Mouse (Mus musculus): ENCODE data around the gene Usp7. TPM values are rescaled to one million over a fixed set of nuclear protein-coding genes. Genes with fewer than 3 reads are reported as not detected.
"Not testable (repeated sequence)": the region's sequence is repeated elsewhere in the genome, so short reads cannot be mapped to it uniquely, and the experiment has no call there.

Gene Usp7
- polyA plus RNA-seq, 1 experiment from 2014 or later, result 45.7 TPM

DNA sequence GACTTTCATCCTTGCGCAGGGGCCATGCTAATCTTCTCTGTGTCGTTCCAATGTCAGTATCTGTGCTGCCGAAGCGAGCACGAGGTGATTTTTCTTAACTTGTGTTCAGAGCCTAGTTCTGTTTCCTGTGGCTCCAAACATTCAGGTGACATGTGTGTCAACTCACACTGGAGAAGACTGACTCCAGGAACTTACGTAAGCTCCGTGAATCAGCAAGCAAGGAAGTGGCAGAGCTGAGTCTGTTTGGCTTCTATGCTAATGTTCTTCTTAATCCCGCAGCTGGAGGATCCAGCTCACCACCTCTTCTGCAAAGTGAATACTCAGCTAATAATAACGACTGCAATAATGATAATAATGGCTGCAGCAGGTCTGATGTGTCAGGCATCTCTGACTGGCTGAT, 25.9 kb downstream of the Usp7 start:
- no peak overlapping the region for H3K4me2 ChIP-seq (ENCODE audit: low read depth, low read length, severe bottlenecking)
- no peak overlapping the region for H3K27ac ChIP-seq (ENCODE audit: low read depth, low read length)
- no peak overlapping the region for H3K9ac ChIP-seq (ENCODE audit: low read length)
- DNase-seq (ENCODE audit: low spot score) (no peak), ATAC-seq (replicated peaks; ENCODE audit: low FRiP score) (no peak)
- no peaks in the 10 kb centered on the region for H3K9me3 ChIP-seq (ENCODE audit: control insufficient read depth, low read length)
- H3K36me3 ChIP-seq (ENCODE audit: control insufficient read depth, insufficient read depth, low read length), result no peaks in the 10 kb centered on the region
- WGBS, result 58% methylated on average over 9 of the region's 9 CpGs
- H3K4me1 ChIP-seq (replicated peaks; ENCODE audit: control insufficient read depth, insufficient read depth, low read length), result no peaks in the 10 kb centered on the region
- H3K4me3 ChIP-seq (ENCODE audit: low read depth, low read length), result no peak overlapping the region
- H3K27me3 ChIP-seq (ENCODE audit: control insufficient read depth, insufficient read depth, low read length), result no peaks in the 10 kb centered on the region

DNA sequence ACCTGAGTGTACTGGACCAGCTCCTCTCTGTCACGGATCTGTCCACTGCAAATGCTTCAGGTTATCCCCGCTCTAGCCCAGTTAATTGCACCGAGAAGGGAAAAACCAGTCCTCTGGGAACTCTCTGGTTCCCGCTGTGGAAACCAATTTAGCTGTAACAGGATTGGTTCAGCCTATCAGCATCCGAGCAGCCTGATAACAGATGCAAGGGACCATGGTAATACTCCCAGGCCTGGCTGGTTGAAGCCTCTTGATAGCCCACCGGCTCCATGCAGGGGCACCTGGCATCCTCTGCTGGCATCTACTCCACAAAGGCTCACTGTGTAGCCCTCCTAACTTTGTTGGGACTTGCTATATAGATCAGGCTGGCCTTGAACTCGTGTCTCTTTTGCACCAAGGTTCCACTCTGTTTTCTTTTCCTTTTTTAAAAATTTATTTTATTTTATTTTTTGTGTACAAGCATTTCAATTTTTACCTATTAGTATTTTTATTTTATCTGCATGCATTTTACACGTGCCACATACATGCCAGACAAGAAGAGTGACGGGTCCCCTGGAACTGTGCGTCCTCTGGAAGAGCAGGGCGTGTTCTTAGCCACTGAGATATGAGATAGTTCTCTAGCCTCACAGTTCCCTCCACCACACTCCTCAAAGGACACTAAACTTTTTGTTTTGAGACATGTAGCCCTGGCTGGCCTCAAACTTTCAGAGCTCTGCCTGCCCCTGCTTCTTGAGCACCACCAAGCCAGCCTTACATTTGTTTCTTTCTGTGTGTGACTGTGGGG, 27.8 kb downstream of the Usp7 start:
- no peaks in the 10 kb centered on the region for H3K36me3 ChIP-seq (ENCODE audit: control insufficient read depth, insufficient read depth, low read length)
- H3K27me3 ChIP-seq (ENCODE audit: control insufficient read depth, insufficient read depth, low read length), result no peaks in the 10 kb centered on the region
- DNase-seq (ENCODE audit: low spot score), result no peak
- H3K4me2 ChIP-seq (ENCODE audit: low read depth, low read length, severe bottlenecking), result no peak overlapping the region
- no peaks in the 10 kb centered on the region for H3K9me3 ChIP-seq (ENCODE audit: control insufficient read depth, low read length)
- no peak overlapping the region for H3K4me3 ChIP-seq (ENCODE audit: low read depth, low read length)
- WGBS, result 69% methylated on average over 11 of the region's 11 CpGs
- H3K4me1 ChIP-seq (replicated peaks; ENCODE audit: control insufficient read depth, insufficient read depth, low read length), result no peaks in the 10 kb centered on the region
- no peak overlapping the region for H3K9ac ChIP-seq (ENCODE audit: low read length)
- ATAC-seq (replicated peaks; ENCODE audit: low FRiP score), result no peak
- H3K27ac ChIP-seq (ENCODE audit: low read depth, low read length), result no peak overlapping the region

DNA sequence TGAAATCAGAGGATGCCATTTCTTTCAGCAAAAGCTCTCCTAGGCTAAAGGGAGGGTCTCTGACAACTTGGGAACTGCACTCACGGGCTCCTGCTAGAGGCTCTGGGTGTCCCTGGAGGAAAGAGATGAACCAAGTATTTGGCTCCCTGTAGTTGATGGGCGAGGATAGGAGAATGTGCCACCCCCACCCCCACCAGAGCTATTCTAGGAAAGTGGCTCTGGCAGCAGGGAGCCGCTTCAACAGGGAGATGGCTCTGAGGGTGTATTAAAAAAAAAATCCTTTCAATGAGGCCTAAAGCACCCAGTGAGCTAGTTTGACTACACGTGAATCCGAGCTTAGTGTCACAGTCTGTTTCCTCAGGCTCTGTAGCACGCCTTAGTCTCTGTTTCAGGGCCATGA, 29.1 kb downstream of the Usp7 start:
- Histone ChIP-seq H3K4me1 (replicated peaks; ENCODE audit: control insufficient read depth, insufficient read depth, low read length) (no peaks in the 10 kb centered on the region), H3K4me2 (ENCODE audit: low read depth, low read length, severe bottlenecking) (no peak overlapping the region), H3K9me3 (ENCODE audit: control insufficient read depth, low read length) (no peaks in the 10 kb centered on the region), H3K9ac (ENCODE audit: low read length) (no peak overlapping the region), H3K4me3 (ENCODE audit: low read depth, low read length) (no peak overlapping the region), H3K27ac (ENCODE audit: low read depth, low read length) (no peak overlapping the region), H3K36me3 (ENCODE audit: control insufficient read depth, insufficient read depth, low read length) (no peaks in the 10 kb centered on the region), H3K27me3 (ENCODE audit: control insufficient read depth, insufficient read depth, low read length) (no peaks in the 10 kb centered on the region)
- 63% methylated on average over 6 of the region's 6 CpGs for WGBS
- no peak for ATAC-seq (replicated peaks; ENCODE audit: low FRiP score)
- no peak for DNase-seq (ENCODE audit: low spot score)

DNA sequence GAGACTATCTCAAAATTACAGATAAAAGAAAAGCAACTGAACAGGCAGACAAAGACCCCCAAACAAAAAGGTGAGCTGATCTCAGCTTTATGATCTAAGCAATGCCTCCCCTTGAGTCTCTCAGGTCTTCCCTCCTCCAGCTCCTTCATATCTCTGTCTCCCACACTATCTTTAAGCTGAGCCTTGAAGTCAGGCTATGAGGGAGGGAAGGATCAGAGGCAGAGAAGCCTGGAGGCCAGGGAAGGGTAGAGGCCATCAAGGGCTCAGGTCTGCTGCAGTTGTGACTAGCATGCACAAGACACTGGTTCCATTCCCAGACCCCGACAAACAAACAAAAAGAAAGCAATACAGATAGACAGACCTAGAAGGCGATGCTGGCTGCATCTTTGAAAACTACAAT, 30.2 kb downstream of the Usp7 start:
- ATAC-seq (replicated peaks; ENCODE audit: low FRiP score), result no peak
- H3K4me1 ChIP-seq (replicated peaks; ENCODE audit: control insufficient read depth, insufficient read depth, low read length), result no peaks in the 10 kb centered on the region
- WGBS, result 85% methylated on average over 2 of the region's 2 CpGs

DNA sequence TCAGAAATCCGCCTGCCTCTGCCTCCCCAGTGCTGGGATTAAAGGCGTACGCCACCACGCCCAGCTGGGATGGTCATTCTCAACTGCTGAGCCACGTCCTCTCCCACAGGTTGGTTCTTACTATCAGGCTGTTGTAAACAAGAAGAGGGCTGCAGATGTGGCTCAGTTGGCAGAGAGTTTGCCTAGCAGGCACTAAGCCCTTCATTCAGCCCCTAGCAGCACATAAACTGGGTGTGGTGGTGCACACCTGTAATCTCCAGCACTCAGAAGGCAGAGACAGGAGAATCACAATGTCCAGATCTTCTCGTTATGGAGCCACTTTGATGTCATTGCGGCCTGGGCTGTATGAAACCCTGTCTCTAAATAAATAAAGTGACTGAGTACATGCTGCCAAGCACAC, 31.1 kb downstream of the Usp7 start:
- Histone ChIP-seq H3K4me1 (replicated peaks; ENCODE audit: control insufficient read depth, insufficient read depth, low read length) (no peaks in the 10 kb centered on the region), H3K27me3 (ENCODE audit: control insufficient read depth, insufficient read depth, low read length) (no peaks in the 10 kb centered on the region), H3K9me3 (ENCODE audit: control insufficient read depth, low read length) (no peaks in the 10 kb centered on the region), H3K36me3 (ENCODE audit: control insufficient read depth, insufficient read depth, low read length) (no peaks in the 10 kb centered on the region), H3K27ac (ENCODE audit: low read depth, low read length) (no peak overlapping the region), H3K4me2 (ENCODE audit: low read depth, low read length, severe bottlenecking) (no peak overlapping the region), H3K9ac (ENCODE audit: low read length) (no peak overlapping the region), H3K4me3 (ENCODE audit: low read depth, low read length) (no peak overlapping the region)
- DNase-seq (ENCODE audit: low spot score), result no peak
- no peak for ATAC-seq (replicated peaks; ENCODE audit: low FRiP score)
- WGBS, result 90% methylated on average over 7 of the region's 7 CpGs

More for the DNA sequence above, 30.2 kb downstream of the Usp7 start:
- no peak overlapping the region for H3K27ac ChIP-seq (ENCODE audit: low read depth, low read length)
- H3K9ac ChIP-seq (ENCODE audit: low read length), result no peak overlapping the region
- H3K4me3 ChIP-seq (ENCODE audit: low read depth, low read length), result no peak overlapping the region
- DNase-seq (ENCODE audit: low spot score), result no peak
- H3K9me3 ChIP-seq (ENCODE audit: control insufficient read depth, low read length), result no peaks in the 10 kb centered on the region
- H3K4me2 ChIP-seq (ENCODE audit: low read depth, low read length, severe bottlenecking), result no peak overlapping the region
- H3K36me3 ChIP-seq (ENCODE audit: control insufficient read depth, insufficient read depth, low read length), result no peaks in the 10 kb centered on the region
- H3K27me3 ChIP-seq (ENCODE audit: control insufficient read depth, insufficient read depth, low read length), result no peaks in the 10 kb centered on the region

DNA sequence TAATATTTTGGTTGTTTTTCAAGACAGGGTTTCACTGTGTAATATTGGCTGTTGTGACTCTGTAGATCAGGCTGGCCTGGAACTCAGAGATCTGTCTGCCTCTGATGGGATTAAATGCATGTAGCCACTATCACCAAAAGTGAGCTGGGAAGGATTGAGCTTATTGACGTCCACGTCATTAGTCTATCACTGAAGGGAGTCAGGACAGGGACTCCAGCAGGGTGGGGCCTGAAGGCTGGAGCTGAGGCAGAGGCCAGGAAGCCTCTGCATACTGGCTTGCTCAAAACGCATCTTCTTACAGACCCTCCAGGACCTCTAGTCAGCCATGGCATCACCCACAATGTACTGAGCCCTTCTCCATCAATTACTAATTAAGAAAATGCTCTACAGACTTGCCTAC, 33.1 kb downstream of the Usp7 start:
- H3K36me3 ChIP-seq (ENCODE audit: control insufficient read depth, insufficient read depth, low read length), result no peaks in the 10 kb centered on the region
- no peak overlapping the region for H3K9ac ChIP-seq (ENCODE audit: low read length)
- no peak overlapping the region for H3K27ac ChIP-seq (ENCODE audit: low read depth, low read length)
- no peak for ATAC-seq (replicated peaks; ENCODE audit: low FRiP score)
- no peak for DNase-seq (ENCODE audit: low spot score)
- WGBS, result 75% methylated on average over 3 of the region's 3 CpGs
- no peaks in the 10 kb centered on the region for H3K27me3 ChIP-seq (ENCODE audit: control insufficient read depth, insufficient read depth, low read length)
- H3K4me2 ChIP-seq (ENCODE audit: low read depth, low read length, severe bottlenecking), result no peak overlapping the region
- no peaks in the 10 kb centered on the region for H3K9me3 ChIP-seq (ENCODE audit: control insufficient read depth, low read length)
- H3K4me3 ChIP-seq (ENCODE audit: low read depth, low read length), result no peak overlapping the region
- no peaks in the 10 kb centered on the region for H3K4me1 ChIP-seq (replicated peaks; ENCODE audit: control insufficient read depth, insufficient read depth, low read length)

DNA sequence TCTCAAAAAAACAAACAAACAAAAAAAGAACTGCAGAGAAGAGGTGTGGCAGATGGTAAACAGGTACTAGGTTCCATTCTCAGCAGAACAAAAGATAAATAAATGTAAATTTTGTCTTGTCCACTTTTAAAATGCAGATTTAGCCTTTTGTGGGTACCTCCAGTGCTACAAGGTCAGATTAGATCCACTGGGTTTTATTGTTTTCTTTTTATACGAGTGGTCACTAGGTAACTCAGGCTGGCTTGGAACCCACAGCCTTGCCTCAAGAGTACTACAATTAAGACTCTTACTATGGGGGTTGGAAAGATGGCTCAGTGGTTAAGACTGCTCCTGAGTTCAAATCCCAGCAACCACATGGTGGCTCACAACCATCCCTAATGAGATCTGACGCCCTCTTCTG, 33.9 kb downstream of the Usp7 start:
- no peak overlapping the region for H3K4me2 ChIP-seq (ENCODE audit: low read depth, low read length, severe bottlenecking)
- no peak overlapping the region for H3K9ac ChIP-seq (ENCODE audit: low read length)
- DNase-seq (ENCODE audit: low spot score) (no peak), ATAC-seq (replicated peaks; ENCODE audit: low FRiP score) (no peak)
- H3K27me3 ChIP-seq (ENCODE audit: control insufficient read depth, insufficient read depth, low read length), result no peaks in the 10 kb centered on the region
- H3K4me3 ChIP-seq (ENCODE audit: low read depth, low read length), result no peak overlapping the region
- no peak overlapping the region for H3K27ac ChIP-seq (ENCODE audit: low read depth, low read length)
- WGBS, result 84% methylated on average over 2 of the region's 2 CpGs
- H3K4me1 ChIP-seq (replicated peaks; ENCODE audit: control insufficient read depth, insufficient read depth, low read length), result no peaks in the 10 kb centered on the region
- H3K36me3 ChIP-seq (ENCODE audit: control insufficient read depth, insufficient read depth, low read length), result no peaks in the 10 kb centered on the region
- H3K9me3 ChIP-seq (ENCODE audit: control insufficient read depth, low read length), result no peaks in the 10 kb centered on the region

DNA sequence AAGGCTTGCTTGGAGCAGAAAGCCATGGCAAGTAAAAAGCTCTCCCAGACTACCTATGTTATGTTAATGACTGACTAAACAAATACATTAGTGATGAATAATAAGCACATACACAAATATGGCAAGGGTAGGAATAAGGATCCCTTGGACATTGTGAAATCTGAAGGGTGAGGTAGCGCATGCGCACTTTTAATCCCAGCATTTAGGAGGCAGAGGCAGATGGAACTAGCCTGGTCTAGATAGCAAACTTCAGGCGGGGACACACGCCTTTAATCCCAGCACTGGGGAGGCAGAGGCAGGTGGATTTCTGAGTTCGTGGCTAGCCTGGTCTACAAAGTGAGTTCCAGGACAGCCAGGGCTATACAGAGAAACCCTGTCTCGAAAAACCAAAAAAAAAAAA, 34.5 kb downstream of the Usp7 start:
- H3K4me1 ChIP-seq (replicated peaks; ENCODE audit: control insufficient read depth, insufficient read depth, low read length); DNase-seq (ENCODE audit: low spot score); H3K9me3 ChIP-seq (ENCODE audit: control insufficient read depth, low read length); H3K9ac ChIP-seq (ENCODE audit: low read length); H3K27ac ChIP-seq (ENCODE audit: low read depth, low read length); H3K4me2 ChIP-seq (ENCODE audit: low read depth, low read length, severe bottlenecking); H3K4me3 ChIP-seq (ENCODE audit: low read depth, low read length); H3K27me3 ChIP-seq (ENCODE audit: control insufficient read depth, insufficient read depth, low read length); ATAC-seq (replicated peaks; ENCODE audit: low FRiP score); H3K36me3 ChIP-seq (ENCODE audit: control insufficient read depth, insufficient read depth, low read length): not testable (repeated sequence)
- 91% methylated on average over 5 of the region's 6 CpGs for WGBS

DNA sequence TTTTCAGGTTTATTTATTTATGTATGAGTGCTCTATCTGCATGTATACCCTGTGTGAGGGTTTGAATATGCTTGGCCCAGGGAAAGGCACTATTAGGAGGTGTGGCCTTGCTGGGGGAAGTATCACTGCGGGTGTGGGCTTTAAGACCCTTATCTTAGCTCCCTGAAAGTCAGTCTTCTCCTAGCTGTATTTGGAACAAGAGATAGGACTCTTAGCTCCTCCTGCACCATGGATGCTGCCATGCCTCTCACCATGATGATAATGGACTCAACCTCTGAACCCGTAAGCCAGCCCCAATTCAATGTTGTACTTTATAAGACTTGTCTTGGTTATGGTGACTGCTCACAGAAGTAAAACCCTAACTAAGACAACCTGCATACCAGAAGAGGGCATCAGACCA, 39.8 kb downstream of the Usp7 start:
- Histone ChIP-seq H3K27me3 (ENCODE audit: control insufficient read depth, insufficient read depth, low read length) (no peaks in the 10 kb centered on the region), H3K9me3 (ENCODE audit: control insufficient read depth, low read length) (no peaks in the 10 kb centered on the region), H3K27ac (ENCODE audit: low read depth, low read length) (no peak overlapping the region), H3K4me2 (ENCODE audit: low read depth, low read length, severe bottlenecking) (no peak overlapping the region), H3K9ac (ENCODE audit: low read length) (no peak overlapping the region), H3K36me3 (ENCODE audit: control insufficient read depth, insufficient read depth, low read length) (no peaks in the 10 kb centered on the region), H3K4me3 (ENCODE audit: low read depth, low read length) (no peak overlapping the region), H3K4me1 (replicated peaks; ENCODE audit: control insufficient read depth, insufficient read depth, low read length) (no peaks in the 10 kb centered on the region)
- 86% methylated on average over 2 of the region's 2 CpGs for WGBS
- DNase-seq (ENCODE audit: low spot score) (no peak), ATAC-seq (replicated peaks; ENCODE audit: low FRiP score) (no peak)
